Mouse (Mus musculus): Measurements from ENCODE around the gene Aprt. TPM values are rescaled to one million over a fixed set of nuclear protein-coding genes. Genes with fewer than 3 reads are reported as not detected.
A peak's percentile ranks its signal among the peaks of the same experiment; 100 is the strongest.

Aprt gene
- polyA plus RNA-seq (2014; fragmentation: Nextera tagmentation; extraction: Ambion mirVana) = 291 and 314 TPM in 2 replicates

- 2% methylated on average over 25 of the region's 39 CpGs for WGBS
- H3K4me3 ChIP-seq (ENCODE audit: low read depth, low read length) = peak within 1 kb of the TSS; percentile 64
- DNase-seq (ENCODE audit: low spot score) (peak; percentile 97), ATAC-seq (ENCODE audit: low read depth) (peak; percentile 91)
- peak within 1 kb of the TSS; percentile 36 for H3K27ac ChIP-seq (replicated peaks; ENCODE audit: low read depth, low read length)
- peak within 1 kb of the TSS; percentile 74 for H3K4me2 ChIP-seq (ENCODE audit: low read depth, low read length)
- H3K4me1 ChIP-seq (ENCODE audit: control insufficient read depth, insufficient read depth, low read length) = peaks cover 26% of the 10 kb centered on the region
- H3K9ac ChIP-seq (ENCODE audit: low read depth, low read length) = peak within 1 kb of the TSS; percentile 83
- H3K9me3 ChIP-seq (ENCODE audit: control insufficient read depth, low read length) = no peaks in the 10 kb centered on the region
- no peaks in the 10 kb centered on the region for H3K27me3 ChIP-seq (replicated peaks; ENCODE audit: control insufficient read depth, insufficient read depth, low read length)
- H3K36me3 ChIP-seq (ENCODE audit: control insufficient read depth, insufficient read depth, low read length) = peaks cover 30% of the 10 kb centered on the region
Observed at GRCm38 (mm10) chr8:122576648-122577022, at the start of gene Aprt. Gene Aprt, minus strand, starts transcription at chr8:122576909.

- H3K4me2 ChIP-seq (ENCODE audit: low read depth, low read length) = no peak overlapping the region
- no peaks in the 10 kb centered on the region for H3K9me3 ChIP-seq (ENCODE audit: control insufficient read depth, low read length)
- ATAC-seq (ENCODE audit: low read depth) (no peak), DNase-seq (ENCODE audit: low spot score) (no peak)
- H3K36me3 ChIP-seq (ENCODE audit: control insufficient read depth, insufficient read depth, low read length) = no peaks in the 10 kb centered on the region
- 68% methylated on average over 9 of the region's 9 CpGs for WGBS
- H3K9ac ChIP-seq (ENCODE audit: low read depth, low read length) = no peak overlapping the region
- H3K27me3 ChIP-seq (replicated peaks; ENCODE audit: control insufficient read depth, insufficient read depth, low read length) = no peaks in the 10 kb centered on the region
- H3K27ac ChIP-seq (replicated peaks; ENCODE audit: low read depth, low read length) = no peak overlapping the region
- H3K4me1 ChIP-seq (ENCODE audit: control insufficient read depth, insufficient read depth, low read length) = no peaks in the 10 kb centered on the region
- H3K4me3 ChIP-seq (ENCODE audit: low read depth, low read length) = no peak overlapping the region
Observed at GRCm38 (mm10) chr8:122625811-122626210, 49.1 kb upstream of the Aprt start.

DNA sequence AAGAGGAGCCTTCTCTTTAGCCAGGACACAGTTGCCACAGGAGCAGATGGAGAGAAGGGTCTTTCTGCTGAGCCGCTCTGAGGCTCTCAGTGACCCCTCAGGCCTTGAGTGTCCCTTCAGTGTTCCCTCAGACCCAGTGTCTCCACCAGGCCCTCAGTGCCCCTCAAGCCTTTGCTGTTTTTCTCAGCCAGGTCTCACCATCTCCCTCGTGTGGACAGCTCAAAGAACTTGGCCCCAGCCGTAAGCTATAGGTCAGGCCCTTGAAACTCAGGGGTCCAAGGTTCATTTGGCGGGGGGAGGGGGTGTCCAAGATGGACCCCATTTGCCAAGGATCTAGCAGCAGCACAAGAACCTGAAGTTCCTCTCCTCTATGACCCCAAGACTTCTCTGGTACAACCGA, 47.9 kb upstream of the Aprt start:
- 62% methylated on average over 5 of the region's 5 CpGs for WGBS
- H3K36me3 ChIP-seq (ENCODE audit: control insufficient read depth, insufficient read depth, low read length) = no peaks in the 10 kb centered on the region
- H3K9ac ChIP-seq (ENCODE audit: low read depth, low read length) = no peak overlapping the region; the same call in 1 of the 2 replicates
- DNase-seq (ENCODE audit: low spot score) = no peak
- no peak overlapping the region for H3K27ac ChIP-seq (replicated peaks; ENCODE audit: low read depth, low read length)
- no peak overlapping the region for H3K4me3 ChIP-seq (ENCODE audit: low read depth, low read length)
- no peaks in the 10 kb centered on the region for H3K9me3 ChIP-seq (ENCODE audit: control insufficient read depth, low read length)
- no peaks in the 10 kb centered on the region for H3K27me3 ChIP-seq (replicated peaks; ENCODE audit: control insufficient read depth, insufficient read depth, low read length)
- no peak for ATAC-seq (ENCODE audit: low read depth)
- H3K4me2 ChIP-seq (ENCODE audit: low read depth, low read length) = no peak overlapping the region
- H3K4me1 ChIP-seq (ENCODE audit: control insufficient read depth, insufficient read depth, low read length) = no peaks in the 10 kb centered on the region

DNA sequence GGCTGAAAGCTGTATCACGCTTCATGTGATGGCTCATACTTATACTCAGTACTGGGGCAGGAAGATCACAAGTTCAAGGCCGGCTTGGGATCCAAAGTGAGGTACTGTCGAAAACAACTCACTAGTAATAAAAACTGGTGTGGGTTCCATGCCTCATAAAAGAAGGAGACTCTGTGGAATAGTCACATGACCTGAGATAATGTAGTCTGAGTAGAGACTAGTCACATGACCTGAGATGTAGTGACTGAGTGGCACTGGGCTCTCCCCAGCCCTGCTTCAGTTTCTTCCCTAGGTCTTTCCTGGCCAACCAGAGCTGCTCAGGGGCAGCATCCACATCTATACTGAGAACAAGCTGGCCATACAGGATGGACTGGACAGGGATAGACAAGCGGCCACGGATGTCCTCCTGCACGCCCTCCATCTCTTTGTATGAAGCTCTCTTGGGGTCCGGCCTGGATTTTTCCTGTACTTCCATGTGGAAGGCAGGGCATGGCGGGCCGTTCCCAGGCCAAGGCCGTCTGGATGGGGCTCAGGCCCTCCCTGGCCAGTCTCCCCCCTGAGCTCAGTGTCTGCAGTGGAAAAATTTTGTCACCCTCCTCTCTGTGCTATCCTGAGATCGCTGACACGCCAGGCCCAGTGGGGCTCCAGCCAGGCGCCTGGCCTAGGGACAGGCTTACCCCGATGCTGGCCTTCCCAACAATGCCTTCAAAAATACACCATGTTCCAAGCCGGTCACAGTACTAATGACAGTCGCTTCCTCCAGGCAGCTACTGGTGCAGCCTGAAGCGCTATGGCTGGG, 47.3 kb upstream of the Aprt start:
- no peaks in the 10 kb centered on the region for H3K4me1 ChIP-seq (ENCODE audit: control insufficient read depth, insufficient read depth, low read length)
- no peak overlapping the region for H3K27ac ChIP-seq (replicated peaks; ENCODE audit: low read depth, low read length)
- ATAC-seq (ENCODE audit: low read depth) (no peak), DNase-seq (ENCODE audit: low spot score) (no peak)
- no peaks in the 10 kb centered on the region for H3K9me3 ChIP-seq (ENCODE audit: control insufficient read depth, low read length)
- no peak overlapping the region; the same call in 1 of the 2 replicates for H3K9ac ChIP-seq (ENCODE audit: low read depth, low read length)
- 87% methylated on average over 16 of the region's 17 CpGs for WGBS
- no peak overlapping the region for H3K4me2 ChIP-seq (ENCODE audit: low read depth, low read length)
- no peaks in the 10 kb centered on the region for H3K27me3 ChIP-seq (replicated peaks; ENCODE audit: control insufficient read depth, insufficient read depth, low read length)
- H3K36me3 ChIP-seq (ENCODE audit: control insufficient read depth, insufficient read depth, low read length) = no peaks in the 10 kb centered on the region
- H3K4me3 ChIP-seq (ENCODE audit: low read depth, low read length) = no peak overlapping the region

DNA sequence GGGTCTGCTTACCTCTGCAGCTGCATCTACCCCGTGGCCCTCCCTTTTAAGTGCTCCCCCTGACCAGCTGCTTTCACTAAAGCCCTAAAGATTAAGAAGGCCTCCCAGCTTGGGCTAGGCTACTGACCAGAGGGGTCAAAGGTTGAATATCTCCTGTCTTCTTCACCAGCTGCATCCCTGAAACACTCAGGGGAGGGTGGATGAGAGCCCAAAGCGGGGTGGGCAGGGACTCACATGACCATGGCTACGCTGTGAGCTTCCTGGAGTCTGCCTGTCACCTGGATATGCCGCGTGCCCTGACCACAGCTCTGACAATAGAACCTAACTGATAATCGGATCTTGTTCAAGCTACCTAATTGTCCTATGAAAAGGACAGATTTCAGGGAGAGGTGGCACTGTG, 46.0 kb upstream of the Aprt start, which contains the start of gene Pabpn1l:
Gene Pabpn1l (minus strand): TSS at position 13 of the 400 bp plus-strand sequence.
- DNase-seq (ENCODE audit: low spot score) (no peak), ATAC-seq (ENCODE audit: low read depth) (no peak)
- no peak within 1 kb of the TSS for H3K4me2 ChIP-seq (ENCODE audit: low read depth, low read length)
- no peak within 1 kb of the TSS for H3K4me3 ChIP-seq (ENCODE audit: low read depth, low read length)
- H3K27me3 ChIP-seq (replicated peaks; ENCODE audit: control insufficient read depth, insufficient read depth, low read length) = no peaks in the 10 kb centered on the region
- WGBS = 65% methylated on average over 6 of the region's 6 CpGs
- no peaks in the 10 kb centered on the region for H3K9me3 ChIP-seq (ENCODE audit: control insufficient read depth, low read length)
- H3K4me1 ChIP-seq (ENCODE audit: control insufficient read depth, insufficient read depth, low read length) = no peaks in the 10 kb centered on the region
- no peak within 1 kb of the TSS for H3K9ac ChIP-seq (ENCODE audit: low read depth, low read length)
- no peaks in the 10 kb centered on the region for H3K36me3 ChIP-seq (ENCODE audit: control insufficient read depth, insufficient read depth, low read length)
- H3K27ac ChIP-seq (replicated peaks; ENCODE audit: low read depth, low read length) = no peak within 1 kb of the TSS

GRCm38 (mm10) chr8:122620446-122620845, 43.7 kb upstream of the Aprt start:
- no peak overlapping the region for H3K27ac ChIP-seq (replicated peaks; ENCODE audit: low read depth, low read length)
- ATAC-seq (ENCODE audit: low read depth) = no peak

GRCm38 (mm10) chr8:122618660-122619378, 42.1 kb upstream of the Aprt start:
- DNase-seq (ENCODE audit: low spot score) (no peak), ATAC-seq (ENCODE audit: low read depth) (no peak)
- H3K27ac ChIP-seq (replicated peaks; ENCODE audit: low read depth, low read length) = no peak overlapping the region
- no peaks in the 10 kb centered on the region for H3K4me1 ChIP-seq (ENCODE audit: control insufficient read depth, insufficient read depth, low read length)
- H3K9ac ChIP-seq (ENCODE audit: low read depth, low read length) = no peak overlapping the region
- H3K4me3 ChIP-seq (ENCODE audit: low read depth, low read length) = no peak overlapping the region
- H3K4me2 ChIP-seq (ENCODE audit: low read depth, low read length) = no peak overlapping the region
- no peaks in the 10 kb centered on the region for H3K36me3 ChIP-seq (ENCODE audit: control insufficient read depth, insufficient read depth, low read length)
- no peaks in the 10 kb centered on the region for H3K27me3 ChIP-seq (replicated peaks; ENCODE audit: control insufficient read depth, insufficient read depth, low read length)
- no peaks in the 10 kb centered on the region for H3K9me3 ChIP-seq (ENCODE audit: control insufficient read depth, low read length)
- WGBS = 78% methylated on average over 6 of the region's 6 CpGs

More at GRCm38 (mm10) chr8:122620446-122620845, 43.7 kb upstream of the Aprt start:
- H3K4me3 ChIP-seq (ENCODE audit: low read depth, low read length) = no peak overlapping the region
- H3K4me2 ChIP-seq (ENCODE audit: low read depth, low read length) = no peak overlapping the region
- H3K4me1 ChIP-seq (ENCODE audit: control insufficient read depth, insufficient read depth, low read length) = no peaks in the 10 kb centered on the region
- 24% methylated on average over 5 of the region's 5 CpGs for WGBS
- H3K9me3 ChIP-seq (ENCODE audit: control insufficient read depth, low read length) = no peaks in the 10 kb centered on the region
- H3K9ac ChIP-seq (ENCODE audit: low read depth, low read length) = no peak overlapping the region
- no peaks in the 10 kb centered on the region for H3K36me3 ChIP-seq (ENCODE audit: control insufficient read depth, insufficient read depth, low read length)
- no peak for DNase-seq (ENCODE audit: low spot score)
- no peaks in the 10 kb centered on the region for H3K27me3 ChIP-seq (replicated peaks; ENCODE audit: control insufficient read depth, insufficient read depth, low read length)

DNA sequence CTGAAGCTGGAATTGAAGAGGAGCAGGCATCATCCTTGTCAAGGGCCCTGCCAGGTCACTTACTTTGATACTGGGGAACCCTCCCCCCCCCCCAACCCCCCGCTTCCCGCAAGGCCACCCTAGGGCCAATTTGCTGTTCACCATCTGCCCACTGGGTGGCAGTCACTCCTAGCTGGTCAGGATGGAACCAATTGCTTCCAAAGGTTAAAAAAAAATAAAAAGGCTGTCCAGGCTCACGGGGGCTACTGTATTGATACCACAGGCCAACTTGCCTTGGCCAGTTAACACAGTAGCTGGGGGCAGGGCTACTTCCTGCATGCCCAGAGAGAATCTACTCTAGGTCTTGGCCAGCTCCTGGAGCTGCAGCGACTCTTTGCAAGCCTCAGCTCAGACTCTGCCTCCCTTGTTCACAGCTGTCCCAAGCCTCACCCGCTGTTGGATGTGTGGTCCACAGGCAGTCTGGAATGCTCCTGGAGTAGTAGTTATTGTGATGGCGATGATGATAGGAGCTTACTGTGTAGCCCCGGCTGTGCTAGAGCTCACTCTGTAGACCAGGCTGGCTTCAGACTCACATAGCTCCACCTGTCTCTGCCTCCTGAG, 41.3 kb upstream of the Aprt start:
- Histone ChIP-seq H3K27me3 (replicated peaks; ENCODE audit: control insufficient read depth, insufficient read depth, low read length) (no peaks in the 10 kb centered on the region), H3K4me3 (ENCODE audit: low read depth, low read length) (no peak overlapping the region), H3K4me2 (ENCODE audit: low read depth, low read length) (no peak overlapping the region), H3K9ac (ENCODE audit: low read depth, low read length) (no peak overlapping the region), H3K9me3 (ENCODE audit: control insufficient read depth, low read length) (no peaks in the 10 kb centered on the region), H3K4me1 (ENCODE audit: control insufficient read depth, insufficient read depth, low read length) (no peaks in the 10 kb centered on the region), H3K27ac (replicated peaks; ENCODE audit: low read depth, low read length) (no peak overlapping the region), H3K36me3 (ENCODE audit: control insufficient read depth, insufficient read depth, low read length) (no peaks in the 10 kb centered on the region)
- DNase-seq (ENCODE audit: low spot score) (peak; percentile 79), ATAC-seq (ENCODE audit: low read depth) (peak; percentile 42)
- 16% methylated on average over 5 of the region's 7 CpGs for WGBS
